Mouse (Mus musculus) intestine, embryonic 16.5 days (tissue): ENCODE measurements around the gene Mgll. TPM values are rescaled to one million over a fixed set of nuclear protein-coding genes. Genes with fewer than 3 reads are reported as not detected.

ENCODE experiments used
- ATAC-seq: fragments of 200-750 bp; cut with Nextera tagmentation; 2 replicates; pipeline ENCODE4 v1.8.0; 2017; ENCODE audit warnings: moderate TSS enrichment, moderate library complexity
- H3K27ac ChIP-seq: fragments of 300-500 bp; sonication (generic); 2 replicates; pipeline ENCODE4 v1.5.1; 2014; ENCODE audit warnings: mild to moderate bottlenecking, low read length
- H3K27me3 ChIP-seq: fragments of 300-500 bp; sonication (generic); replicated peaks from 2 replicates; pipeline ENCODE4 v1.6.1; 2014; ENCODE audit warnings: low read length, control low read depth, mixed read lengths; ENCODE audit not compliant: control insufficient read depth, insufficient read depth
- H3K36me3 ChIP-seq: fragments of 300-500 bp; sonication (generic); 2 replicates; pipeline ENCODE4 v1.6.1; 2014; ENCODE audit warnings: low read length, control low read depth; ENCODE audit not compliant: control insufficient read depth, insufficient read depth
- H3K4me1 ChIP-seq: fragments of 300-500 bp; sonication (generic); 2 replicates; pipeline ENCODE4 v1.6.1; 2014; ENCODE audit warnings: low read length, control low read depth, mixed read lengths; ENCODE audit not compliant: control insufficient read depth, insufficient read depth
- H3K4me2 ChIP-seq: fragments of 300-500 bp; sonication (generic); 2 replicates; pipeline ENCODE4 v1.6.1; 2014; ENCODE audit warnings: low read depth, low read length, control low read depth
- H3K4me3 ChIP-seq: fragments of 300-500 bp; sonication (generic); 2 replicates; pipeline ENCODE4 v1.5.1; 2014; ENCODE audit warnings: mild to moderate bottlenecking, low read length
- H3K9ac ChIP-seq: fragments of 300-500 bp; sonication (generic); 2 replicates; pipeline ENCODE4 v1.6.1; 2014; ENCODE audit warnings: low read depth, low read length
- H3K9me3 ChIP-seq: fragments of 300-500 bp; sonication (generic); 2 replicates; pipeline ENCODE4 v1.6.1; 2016; ENCODE audit warnings: low read length, control low read depth; ENCODE audit not compliant: control insufficient read depth
- WGBS: fragments of 180-500 bp; shearing (Covaris S2); extraction: QIAGEN DNeasy Blood & Tissue Kit; methylation state at CpG from one replicate; pipeline ENCODE4 v1.1.7; 2014; 5-methylcytosine and 5-hydroxymethylcytosine counted together
- polyA plus RNA-seq: library from polyadenylated mRNA; unstranded; fragments of >200 nt; fragmentation: Nextera tagmentation; extraction: Ambion mirVana; gene quantifications from 2 replicates; pipeline ENCODE4 v1.2.1, GENCODE M21; 2015

The Mgll gene
- polyA plus RNA-seq, 1 experiment from 2014 or later: 82.8 TPM

DNA sequence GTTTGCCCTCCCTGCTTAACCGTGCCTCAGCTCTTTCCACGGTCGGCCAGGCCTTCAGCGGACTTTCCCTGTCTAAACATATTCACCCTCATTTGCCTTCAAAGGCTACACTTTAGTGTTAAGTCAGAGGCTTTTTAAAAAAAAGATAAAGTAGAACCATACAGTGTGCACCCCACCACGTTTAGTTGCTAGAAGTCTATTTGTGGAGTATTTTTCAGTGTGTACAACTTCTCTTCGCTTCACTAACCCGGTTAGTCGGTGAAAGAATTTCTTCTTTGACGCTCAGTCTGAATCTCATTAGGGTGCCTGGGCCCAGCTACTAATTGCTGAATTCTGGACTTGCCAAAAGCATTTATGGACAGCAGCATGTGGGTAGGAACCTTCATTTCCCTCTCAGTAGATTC, 8.8 kb upstream of the Mgll start:
- Histone ChIP-seq H3K9ac (no peak overlapping the region), H3K4me2 (no peak overlapping the region), H3K36me3 (no peaks in the 10 kb centered on the region), H3K4me3 (no peak overlapping the region), H3K27ac (no peak overlapping the region), H3K4me1 (peaks cover 3% of the 10 kb centered on the region; the same call in 1 of the 2 replicates), H3K27me3 (no peaks in the 10 kb centered on the region), H3K9me3 (no peaks in the 10 kb centered on the region)
- WGBS: 78% methylated on average over 9 of the region's 9 CpGs
- no peak for ATAC-seq

DNA sequence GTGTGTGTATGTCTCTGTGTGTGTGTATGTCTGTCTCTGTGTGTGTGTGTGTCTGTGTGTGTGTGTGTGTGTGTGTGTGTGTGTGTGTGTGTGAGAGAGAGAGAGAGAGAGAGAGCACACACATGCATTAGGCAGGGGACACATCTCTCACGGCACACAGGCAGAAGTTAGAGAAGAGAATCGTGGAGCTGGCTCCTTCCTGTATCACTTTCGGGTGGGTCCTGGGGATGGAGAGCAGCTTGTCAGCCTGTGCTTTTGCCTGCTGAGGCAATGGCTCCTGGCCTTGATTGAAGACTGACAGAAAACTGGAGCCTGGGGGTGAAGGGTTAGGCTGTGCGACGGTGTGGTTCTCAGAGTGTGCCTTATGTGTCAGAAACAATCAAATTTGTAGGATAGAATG, 8.2 kb upstream of the Mgll start:
- H3K9me3 ChIP-seq: no peaks in the 10 kb centered on the region
- WGBS: 67% methylated on average over 5 of the region's 5 CpGs
- ATAC-seq: no peak

DNA sequence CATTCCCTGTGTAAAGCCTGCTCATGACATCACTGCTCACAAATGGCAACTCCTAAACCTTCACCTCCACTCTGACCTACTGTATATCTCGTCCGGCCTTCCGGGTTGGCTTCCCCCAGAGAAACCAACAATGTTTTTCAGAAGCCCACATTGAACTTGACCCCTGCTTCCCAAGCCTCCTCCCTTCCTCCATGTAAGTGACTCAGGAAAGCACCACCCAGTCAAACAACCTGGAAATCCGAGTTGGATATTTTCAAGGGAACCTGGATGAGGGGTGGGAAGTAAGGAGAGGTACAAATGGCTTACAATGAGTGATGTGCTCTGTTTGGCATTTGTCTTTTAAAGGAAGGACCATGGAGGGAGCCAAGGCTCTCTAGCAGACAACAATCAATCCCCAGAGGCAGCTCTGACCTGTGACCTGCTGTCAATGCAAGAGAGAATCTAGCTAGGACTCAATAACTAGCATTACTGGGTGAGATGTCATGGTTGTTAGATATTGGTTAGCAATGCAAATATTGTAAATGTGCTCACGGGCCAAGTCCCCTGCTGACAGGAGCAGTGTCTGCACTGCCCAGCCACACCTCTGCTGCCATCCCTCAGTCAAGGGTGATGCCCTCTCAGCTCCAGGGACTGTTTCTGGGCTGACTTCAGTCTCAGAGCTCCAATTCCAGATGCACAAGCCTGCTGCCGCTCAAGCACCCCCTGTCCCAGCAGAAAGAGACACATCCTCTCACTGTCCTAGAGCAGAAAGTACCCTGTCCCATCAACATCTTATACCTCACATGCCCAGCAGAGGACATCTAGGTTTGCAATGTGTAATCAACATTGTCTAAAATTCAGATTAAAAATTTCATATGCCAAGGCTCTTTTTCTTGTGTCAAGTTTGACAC, 6.8 kb upstream of the Mgll start:
- 66% methylated on average over 6 of the region's 6 CpGs for WGBS
- Histone ChIP-seq H3K36me3 (no peaks in the 10 kb centered on the region), H3K4me1 (peaks cover 6% of the 10 kb centered on the region; the same call in 1 of the 2 replicates), H3K4me3 (no peak overlapping the region), H3K9ac (no peak overlapping the region), H3K4me2 (no peak overlapping the region), H3K9me3 (no peaks in the 10 kb centered on the region), H3K27ac (no peak overlapping the region), H3K27me3 (no peaks in the 10 kb centered on the region)
- no peak for ATAC-seq

More for the DNA sequence above, 8.2 kb upstream of the Mgll start:
- Histone ChIP-seq H3K4me1 (peaks cover 6% of the 10 kb centered on the region; the same call in 1 of the 2 replicates), H3K4me2 (no peak overlapping the region), H3K27ac (no peak overlapping the region), H3K27me3 (no peaks in the 10 kb centered on the region), H3K9ac (no peak overlapping the region), H3K36me3 (no peaks in the 10 kb centered on the region), H3K4me3 (no peak overlapping the region)

DNA sequence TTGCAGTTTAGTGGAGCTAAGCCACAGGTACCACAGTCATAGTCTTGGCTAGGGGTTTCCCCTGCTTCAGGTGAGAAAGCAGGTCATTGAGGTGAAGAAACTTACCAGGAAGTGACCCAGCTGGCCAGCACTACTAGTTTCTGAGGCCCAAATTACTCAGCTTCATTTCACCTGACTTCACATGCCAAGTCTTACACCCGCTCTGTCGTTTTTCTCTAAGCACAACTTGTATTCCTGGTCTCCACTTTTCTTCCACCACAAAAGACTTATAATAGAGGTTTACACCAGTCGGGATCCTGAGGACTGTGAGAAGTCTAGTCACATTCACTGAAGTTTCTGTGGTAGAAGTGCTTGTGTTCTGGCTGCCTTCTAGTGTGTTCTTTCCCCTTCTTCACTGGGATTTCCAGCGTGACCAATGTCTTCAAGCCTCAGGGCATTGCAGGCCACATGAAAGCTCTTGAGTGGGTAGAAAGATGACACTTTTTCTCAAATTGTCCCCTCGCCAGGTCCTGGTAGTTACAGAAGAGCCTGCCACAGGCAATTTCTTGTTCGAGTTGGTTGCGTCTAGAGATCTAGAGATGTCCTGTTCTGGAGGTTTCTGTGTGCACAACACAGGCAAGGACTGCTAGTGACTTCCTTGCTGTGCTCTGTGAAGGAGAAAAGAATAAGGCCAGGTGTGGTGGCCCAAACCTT, 6.0 kb upstream of the Mgll start:
- H3K4me2 ChIP-seq: no peak overlapping the region
- H3K4me3 ChIP-seq: no peak overlapping the region
- H3K36me3 ChIP-seq: no peaks in the 10 kb centered on the region
- H3K27me3 ChIP-seq: no peaks in the 10 kb centered on the region
- ATAC-seq: no peak
- 92% methylated on average over 7 of the region's 7 CpGs for WGBS
- H3K4me1 ChIP-seq: peaks cover 6% of the 10 kb centered on the region; the same call in 1 of the 2 replicates
- no peaks in the 10 kb centered on the region for H3K9me3 ChIP-seq
- H3K27ac ChIP-seq: no peak overlapping the region
- H3K9ac ChIP-seq: no peak overlapping the region

DNA sequence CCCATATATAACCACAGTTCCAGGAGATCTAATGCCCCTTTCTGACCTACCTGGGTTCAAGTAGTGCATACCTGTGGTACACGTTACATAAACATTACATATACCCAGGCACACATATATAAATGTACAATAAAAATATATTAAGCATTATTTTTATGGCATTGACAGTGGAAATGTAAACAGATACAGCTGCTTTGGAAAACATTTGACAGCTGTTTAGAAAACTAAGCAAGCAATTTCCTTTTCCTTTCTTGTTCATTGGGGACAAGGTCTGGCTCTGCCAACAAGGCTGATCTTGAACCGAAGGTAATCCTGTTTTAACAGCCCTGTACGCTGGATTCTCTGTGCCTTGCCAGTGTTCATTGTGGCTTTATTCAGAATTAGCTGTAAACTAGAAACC, 3.2 kb upstream of the Mgll start:
- peaks cover 14% of the 10 kb centered on the region; the same call in 1 of the 2 replicates for H3K4me1 ChIP-seq
- H3K27ac ChIP-seq: 0 out of 2 replicates have a peak overlapping the region, but pooled peaks have one; percentile 21
- WGBS: 55% methylated on average over 3 of the region's 3 CpGs
- H3K36me3 ChIP-seq: no peaks in the 10 kb centered on the region
- no peaks in the 10 kb centered on the region for H3K9me3 ChIP-seq
- H3K4me3 ChIP-seq: no peak overlapping the region
- H3K9ac ChIP-seq: no peak overlapping the region
- H3K27me3 ChIP-seq: 0 out of 2 replicates have a peak, but pooled peaks cover 4% of the 10 kb centered on the region
- ATAC-seq: no peak
- no peak overlapping the region for H3K4me2 ChIP-seq

DNA sequence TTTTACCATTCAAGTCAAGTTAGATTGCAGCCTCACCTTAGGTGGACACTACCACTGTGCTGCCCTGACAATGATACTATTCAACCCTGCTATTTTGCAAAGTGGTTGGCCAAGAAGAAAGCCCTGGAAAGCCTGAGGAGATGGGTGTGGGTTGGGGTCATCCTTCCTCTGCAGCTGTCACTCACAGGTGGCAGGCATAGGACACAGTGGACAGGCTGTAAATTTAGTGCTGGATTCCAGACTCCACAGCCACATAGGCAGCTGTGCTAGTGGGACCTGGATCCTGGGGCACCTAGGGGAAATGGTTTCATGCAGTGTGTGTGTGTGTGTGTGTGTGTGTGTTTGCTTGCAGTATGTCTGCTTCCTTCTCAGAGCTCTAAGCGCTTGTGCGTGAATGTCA, 1.3 kb upstream of the Mgll start:
- peaks cover 25% of the 10 kb centered on the region for H3K4me1 ChIP-seq
- H3K4me2 ChIP-seq: no peak overlapping the region
- 87% methylated on average over 2 of the region's 2 CpGs for WGBS
- no peak for ATAC-seq
- no peak overlapping the region for H3K4me3 ChIP-seq
- H3K9me3 ChIP-seq: no peaks in the 10 kb centered on the region
- H3K27me3 ChIP-seq: 0 out of 2 replicates have a peak, but pooled peaks cover 4% of the 10 kb centered on the region
- no peak overlapping the region for H3K9ac ChIP-seq
- no peak overlapping the region for H3K27ac ChIP-seq
- H3K36me3 ChIP-seq: no peaks in the 10 kb centered on the region

DNA sequence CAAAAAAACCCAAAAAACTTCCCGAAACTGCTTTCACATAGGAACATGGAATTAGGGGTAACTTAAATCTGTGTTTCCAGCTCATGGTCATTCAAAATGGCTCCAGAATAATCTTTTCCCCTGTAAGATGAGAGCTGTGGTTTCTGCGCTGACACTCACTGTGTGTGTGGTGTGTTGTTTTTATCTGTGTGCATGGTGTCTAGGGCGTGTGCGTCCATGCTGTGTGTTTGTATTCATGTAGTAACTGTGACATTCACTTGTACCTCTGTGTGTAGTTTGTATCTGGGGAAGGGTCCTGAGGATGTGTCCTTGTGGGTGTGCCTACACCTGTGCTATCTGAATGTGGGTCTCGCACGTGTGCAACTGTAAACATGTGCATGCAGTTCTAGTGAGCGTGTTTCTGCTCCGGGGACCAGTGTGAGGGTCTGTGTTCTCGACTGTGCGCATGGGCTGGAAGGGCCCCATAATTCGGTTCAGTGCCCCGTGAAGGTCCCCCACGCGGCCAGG, 353 bp upstream of the Mgll start:
- no peaks in the 10 kb centered on the region for H3K9me3 ChIP-seq
- H3K9ac ChIP-seq: peak overlapping the region; percentile 85
- peak overlapping the region; percentile 78 for H3K4me3 ChIP-seq
- no peaks in the 10 kb centered on the region for H3K36me3 ChIP-seq
- H3K4me1 ChIP-seq: peaks cover 25% of the 10 kb centered on the region
- 30% methylated on average over 14 of the region's 14 CpGs for WGBS
- peak overlapping the region; percentile 73 for H3K27ac ChIP-seq
- peak overlapping the region; percentile 94 for H3K4me2 ChIP-seq
- peak; percentile 49; the same call in 1 of the 2 replicates for ATAC-seq
- 0 out of 2 replicates have a peak, but pooled peaks cover 4% of the 10 kb centered on the region for H3K27me3 ChIP-seq

DNA sequence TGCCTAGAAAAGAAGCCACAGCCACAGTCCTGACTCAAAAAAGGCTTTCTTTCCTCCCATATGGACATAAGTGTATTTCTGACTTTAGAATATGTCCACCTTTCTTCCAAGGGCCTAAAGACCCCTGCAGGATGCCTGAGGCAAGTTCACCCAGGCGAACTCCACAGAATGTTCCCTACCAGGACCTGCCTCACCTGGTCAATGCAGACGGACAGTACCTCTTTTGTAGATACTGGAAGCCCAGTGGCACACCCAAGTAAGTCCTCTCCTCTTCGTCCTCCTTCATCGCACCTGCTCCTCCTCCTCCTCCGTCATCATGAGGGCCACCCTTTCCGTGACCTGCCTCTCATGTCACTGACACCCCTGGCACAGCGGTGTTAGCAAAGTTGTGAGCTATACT, 1.4 kb downstream of the Mgll start:
- 55% methylated on average over 7 of the region's 7 CpGs for WGBS

More for the DNA sequence above, 1.4 kb downstream of the Mgll start:
- peaks cover 25% of the 10 kb centered on the region for H3K4me1 ChIP-seq
- ATAC-seq: no peak
- H3K36me3 ChIP-seq: no peaks in the 10 kb centered on the region
- no peak overlapping the region; the same call in 1 of the 2 replicates for H3K27ac ChIP-seq
- 0 out of 2 replicates have a peak, but pooled peaks cover 4% of the 10 kb centered on the region for H3K27me3 ChIP-seq
- H3K9ac ChIP-seq: peak overlapping the region; percentile 43
- H3K4me2 ChIP-seq: peak overlapping the region; percentile 52
- H3K9me3 ChIP-seq: no peaks in the 10 kb centered on the region
- H3K4me3 ChIP-seq: peak overlapping the region; percentile 30
